Mouse (Mus musculus) MEL (cell line): ENCODE results near the gene B3gat3. TPM values are rescaled to one million over a fixed set of nuclear protein-coding genes. Genes with fewer than 3 reads are reported as not detected.

Source experiments
- DNase-seq: peaks from one replicate; pipeline ENCODE4 v3.0.0; 2011; ENCODE audit warnings: low read depth, low spot score
- H3K27ac ChIP-seq: 2 replicates; pipeline ENCODE4 v1.5.1; 2012; ENCODE audit warnings: low read depth, mild to moderate bottlenecking, control low read depth, low read length, moderate library complexity; ENCODE audit not compliant: control insufficient read depth
- H3K27me3 ChIP-seq, 2 experiments: fragments of 150-350 bp in 1 of 2; sonication (generic) in 1 of 2; 2 replicates each; pipeline ENCODE4 v1.6.1; 2012; ENCODE audit warnings: low read length in 2 of 2, mild to moderate bottlenecking in 2 of 2, improper control_type of control experiment in 1 of 2, moderate library complexity in 1 of 2; ENCODE audit not compliant: insufficient read depth in 2 of 2, control insufficient read depth in 1 of 2
- H3K36me3 ChIP-seq, 2 experiments: 2 replicates each; pipeline ENCODE4 v1.6.1; 2012 to 2014; ENCODE audit warnings: low read length in 2 of 2, improper control_type of control experiment in 1 of 2, inconsistent platforms in 1 of 2, mild to moderate bottlenecking in 1 of 2; ENCODE audit not compliant: insufficient read depth in 2 of 2, control insufficient read depth in 1 of 2
- H3K4me1 ChIP-seq, 2 experiments: fragments of 150-350 bp in 1 of 2; sonication (generic) in 1 of 2; 2 replicates each; pipeline ENCODE4 v1.6.1; 2012; ENCODE audit warnings: low read length in 2 of 2, improper control_type of control experiment in 1 of 2, mild to moderate bottlenecking in 1 of 2; ENCODE audit not compliant: insufficient read depth in 2 of 2, control insufficient read depth in 1 of 2
- H3K4me3 ChIP-seq, 2 experiments: fragments of 150-350 bp in 1 of 2; sonication (generic) in 1 of 2; 2 replicates each; pipeline ENCODE4 v1.5.1; 2012; ENCODE audit warnings: low read depth in 2 of 2, low read length in 2 of 2, mild to moderate bottlenecking in 2 of 2, moderate library complexity in 2 of 2, control low read depth in 1 of 2, improper control_type of control experiment in 1 of 2; ENCODE audit not compliant: control insufficient read depth in 1 of 2, insufficient read depth in 1 of 2
- H3K79me2 ChIP-seq: 2 replicates; pipeline ENCODE4 v1.6.1; 2012; ENCODE audit warnings: mild to moderate bottlenecking, low read length, moderate library complexity; ENCODE audit not compliant: control insufficient read depth, poor library complexity, insufficient read depth
- H3K9ac ChIP-seq: 2 replicates; pipeline ENCODE4 v1.6.1; 2012; ENCODE audit warnings: low read depth, mild to moderate bottlenecking, control low read depth, low read length, moderate library complexity; ENCODE audit not compliant: control insufficient read depth, poor library complexity, severe bottlenecking
- H3K9me3 ChIP-seq: fragments of 150-350 bp; sonication (generic); replicated peaks from 2 replicates; pipeline ENCODE4 v1.6.1; 2012; ENCODE audit warnings: mild to moderate bottlenecking, low read length, improper control_type of control experiment, moderate library complexity; ENCODE audit not compliant: insufficient read depth
- BHLHE40 ChIP-seq: IDR thresholded peaks from 2 replicates; pipeline ENCODE4 v1.6.1; 2012; ENCODE audit warnings: low read depth, mild to moderate bottlenecking, inconsistent platforms, low read length, improper control_type of control experiment, borderline replicate concordance
- CHD1 ChIP-seq: IDR thresholded peaks from 2 replicates; pipeline ENCODE4 v1.6.1; 2012; ENCODE audit warnings: low read depth, mild to moderate bottlenecking, inconsistent platforms, low read length, improper control_type of control experiment
- CHD2 ChIP-seq: IDR thresholded peaks from 2 replicates; pipeline ENCODE4 v1.6.1; 2011; ENCODE audit warnings: low read length, improper control_type of control experiment
- CTCF ChIP-seq, 3 experiments: IDR thresholded peaks in 2 of 3; conservative IDR thresholded peaks in 1 of 3; 2 replicates each; pipeline ENCODE4 v1.5.1; 2011 to 2012; ENCODE audit warnings: low read length in 3 of 3, low read depth in 2 of 3, mild to moderate bottlenecking in 2 of 3, improper control_type of control experiment in 1 of 3, inconsistent platforms in 1 of 3, mixed read lengths in 1 of 3, moderate library complexity in 1 of 3; ENCODE audit not compliant: control insufficient read depth in 1 of 3, insufficient read depth in 1 of 3, poor library complexity in 1 of 3, severe bottlenecking in 1 of 3
- EP300 ChIP-seq, 2 experiments: IDR thresholded peaks; 2 replicates each; pipeline ENCODE4 v1.6.1; 2011; ENCODE audit warnings: improper control_type of control experiment in 2 of 2, low read length in 2 of 2, low read depth in 1 of 2, mild to moderate bottlenecking in 1 of 2
- ETS1 ChIP-seq: IDR thresholded peaks from 2 replicates; pipeline ENCODE4 v1.6.1; 2012; ENCODE audit warnings: low read depth, mild to moderate bottlenecking, inconsistent platforms, low read length, improper control_type of control experiment, moderate library complexity
- GATA1 ChIP-seq: IDR thresholded peaks from 2 replicates; pipeline ENCODE4 v1.6.1; 2011; ENCODE audit warnings: low read depth, low read length, improper control_type of control experiment
- MAFK ChIP-seq: IDR thresholded peaks from 2 replicates; pipeline ENCODE4 v1.6.1; 2011; ENCODE audit warnings: low read depth, mild to moderate bottlenecking, low read length, improper control_type of control experiment, borderline replicate concordance
- MAX ChIP-seq: IDR thresholded peaks from 2 replicates; pipeline ENCODE4 v1.6.1; 2011; ENCODE audit warnings: low read length, improper control_type of control experiment
- MXI1 ChIP-seq: IDR thresholded peaks from 2 replicates; pipeline ENCODE4 v1.6.1; 2011; ENCODE audit warnings: mild to moderate bottlenecking, low read depth, low read length, improper control_type of control experiment
- MYB ChIP-seq: IDR thresholded peaks from 2 replicates; pipeline ENCODE4 v1.6.1; 2011; ENCODE audit warnings: mild to moderate bottlenecking, low read depth, low read length, improper control_type of control experiment
- NELFE ChIP-seq: IDR thresholded peaks from 2 replicates; pipeline ENCODE4 v1.6.1; 2011; ENCODE audit warnings: low read depth, low read length, improper control_type of control experiment
- POLR2A ChIP-seq, 2 experiments: IDR thresholded peaks; 2 replicates each; pipeline ENCODE4 v1.6.1; 2011 to 2012; ENCODE audit warnings: low read length in 2 of 2, mild to moderate bottlenecking in 2 of 2, control low read depth in 1 of 2, improper control_type of control experiment in 1 of 2, low read depth in 1 of 2, moderate library complexity in 1 of 2; ENCODE audit not compliant: control insufficient read depth in 1 of 2, insufficient read depth in 1 of 2, poor library complexity in 1 of 2
- RCOR1 ChIP-seq: IDR thresholded peaks from 2 replicates; pipeline ENCODE4 v1.6.1; 2012; ENCODE audit warnings: low read depth, mild to moderate bottlenecking, inconsistent platforms, low read length, improper control_type of control experiment
- SIN3A ChIP-seq: IDR thresholded peaks from 2 replicates; pipeline ENCODE4 v1.6.1; 2012; ENCODE audit warnings: low read length, improper control_type of control experiment, inconsistent platforms
- SMC3 ChIP-seq: IDR thresholded peaks from 2 replicates; pipeline ENCODE4 v1.6.1; 2011; ENCODE audit warnings: low read depth, low read length, improper control_type of control experiment
- TAL1 ChIP-seq: IDR thresholded peaks from 2 replicates; pipeline ENCODE4 v1.6.1; 2012; ENCODE audit warnings: mild to moderate bottlenecking, inconsistent platforms, low read length, moderate library complexity, mixed read lengths
- TBP ChIP-seq: IDR thresholded peaks from 2 replicates; pipeline ENCODE4 v1.8.0; 2011; ENCODE audit warnings: low read depth, low read length, improper control_type of control experiment
- UBTF ChIP-seq: IDR thresholded peaks from 2 replicates; pipeline ENCODE4 v1.6.1; 2012; ENCODE audit warnings: low read depth, mild to moderate bottlenecking, inconsistent platforms, low read length, improper control_type of control experiment, moderate library complexity, borderline replicate concordance; ENCODE audit not compliant: insufficient read depth
- USF1 ChIP-seq: IDR thresholded peaks from 2 replicates; pipeline ENCODE4 v1.6.1; 2014; ENCODE audit warnings: low read depth, mild to moderate bottlenecking, inconsistent platforms, low read length, improper control_type of control experiment, moderate library complexity
- ZC3H11A ChIP-seq: IDR thresholded peaks from 2 replicates; pipeline ENCODE4 v1.6.1; 2012; ENCODE audit warnings: low read depth, mild to moderate bottlenecking, inconsistent platforms, low read length, improper control_type of control experiment
- polyA plus RNA-seq, 2 experiments: library from polyadenylated mRNA; stranded (reverse) in 1 of 2; unstranded in 1 of 2; fragments of >175 nt in 1 of 2; fragments of >200 nt in 1 of 2; gene quantifications; 2 replicates each; pipeline versions ENCODE4 v1.2.1 to v1.2.4; 2012; ENCODE audit warnings: low replicate concordance in 2 of 2, low read depth in 1 of 2; ENCODE audit not compliant: insufficient read length in 2 of 2, insufficient read depth in 1 of 2, missing spikeins in 1 of 2
- total RNA-seq: library from RNA; depleted of rRNA; stranded (reverse); fragments of 300-350 nt; gene quantifications from 2 replicates; pipeline ENCODE4 v1.2.3, GENCODE M21; 2012

The B3gat3 gene
- total and polyA plus RNA-seq, 3 experiments = 26.2 to 35.4 TPM; not detected in 1

GRCm38 (mm10) chr19:8945251-8945650 lies 25.1 kb downstream of the B3gat3 start:
- Histone ChIP-seq H3K36me3 (peaks cover 16 to 54% of the 10 kb centered on the region in 2 experiments), H3K4me3 (no peak overlapping the region), H3K4me1 (peaks cover 11 to 40% of the 10 kb centered on the region in 2 experiments)

GRCm38 (mm10) chr19:8946929-8947328 lies 26.8 kb downstream of the B3gat3 start:
- Histone ChIP-seq H3K27ac (no peak overlapping the region), H3K36me3 (peaks cover 22 to 66% of the 10 kb centered on the region in 2 experiments), H3K4me3 (no peak overlapping the region), H3K79me2 (peaks cover 37% of the 10 kb centered on the region), H3K4me1 (peaks cover 12 to 40% of the 10 kb centered on the region in 2 experiments), H3K9me3 (no peaks in the 10 kb centered on the region), H3K9ac (no peak overlapping the region), H3K27me3 (no peaks in the 10 kb centered on the region)
- no peak for DNase-seq
- TF ChIP-seq MXI1 (0 out of 2 replicates have a peak, but pooled peaks have one; percentile 50), SIN3A (peak; percentile 74), TAL1 (no peak), ETS1 (peak; percentile 89), EP300 (IDR thresholded peaks at IDR 0.05; ENCODE audit: low read depth in 1 of 2, low read length in 2 of 2) (peak in 1 of 2 experiments; percentile 35; a peak in 1 of 4 replicates), BHLHE40 (peak; percentile 70; the same call in 1 of the 2 replicates), CTCF (IDR thresholded peaks at IDR 0.05 in 2 of 3, conservative IDR thresholded peaks at IDR 0.05 in 1 of 3; ENCODE audit: control insufficient read depth in 1 of 3, insufficient read depth in 1 of 3, low read depth in 2 of 3, low read length in 3 of 3, poor library complexity in 1 of 3, severe bottlenecking in 1 of 3) (no peak)

More at GRCm38 (mm10) chr19:8945251-8945650, 25.1 kb downstream of the B3gat3 start:
- Histone ChIP-seq H3K9ac (no peak overlapping the region), H3K79me2 (peaks cover 38% of the 10 kb centered on the region), H3K27me3 (no peaks in the 10 kb centered on the region), H3K27ac (no peak overlapping the region), H3K9me3 (no peaks in the 10 kb centered on the region)
- no peak for TF ChIP-seq CHD2
- TF ChIP-seq NELFE = no peak
- no peak for TF ChIP-seq MYB
- no peak for TF ChIP-seq MAX
- TF ChIP-seq SMC3 = no peak
- TF ChIP-seq TAL1 = no peak
- no peak for TF ChIP-seq CTCF (IDR thresholded peaks at IDR 0.05 in 2 of 3, conservative IDR thresholded peaks at IDR 0.05 in 1 of 3; ENCODE audit: control insufficient read depth in 1 of 3, insufficient read depth in 1 of 3, low read depth in 2 of 3, low read length in 3 of 3, poor library complexity in 1 of 3, severe bottlenecking in 1 of 3)
- no peak for TF ChIP-seq UBTF
- TF ChIP-seq CHD1 = no peak
- DNase-seq = no peak

DNA sequence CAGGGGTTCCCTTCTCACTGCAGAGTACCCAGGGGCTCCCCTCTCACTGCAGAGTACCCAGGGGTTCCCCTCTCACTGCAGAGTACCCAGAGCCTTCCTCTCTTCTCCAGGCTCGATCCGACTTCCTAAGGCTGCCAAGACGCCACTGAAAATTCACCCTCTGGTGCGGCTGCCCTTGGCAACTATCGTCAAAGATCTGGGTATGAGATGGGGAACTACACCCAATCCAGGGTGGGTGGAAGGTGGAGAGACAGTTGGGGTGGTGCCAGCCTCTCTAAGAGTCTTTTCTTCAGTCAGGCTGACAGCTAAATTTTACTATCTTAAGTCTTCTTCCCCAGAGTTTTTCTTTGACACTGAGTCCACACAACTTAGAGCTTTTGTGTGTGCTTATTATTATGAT lies 30.0 kb downstream of the B3gat3 start:
- peaks cover 15 to 40% of the 10 kb centered on the region in 2 experiments for H3K4me1 ChIP-seq
- TF ChIP-seq SIN3A (peak; percentile 38; the same call in 1 of the 2 replicates), MXI1 (no peak), GATA1 (peak; percentile 70), USF1 (no peak), MAX (no peak), POLR2A (IDR thresholded peaks at IDR 0.05; ENCODE audit: control insufficient read depth in 1 of 2, insufficient read depth in 1 of 2, low read depth in 1 of 2, low read length in 2 of 2, poor library complexity in 1 of 2) (peak in 1 of 2 experiments; percentile 17; a peak in 1 of 4 replicates), TBP (no peak), ETS1 (peak; percentile 57; the same call in 1 of the 2 replicates), MAFK (no peak), ZC3H11A (no peak), TAL1 (no peak), RCOR1 (no peak)
- peak; percentile 74 for DNase-seq
- 0 out of 2 replicates have a peak overlapping the region, but pooled peaks have one; percentile 11 for H3K27ac ChIP-seq
- H3K9ac ChIP-seq = no peak overlapping the region
- no peaks in the 10 kb centered on the region for H3K9me3 ChIP-seq
- no peaks in the 10 kb centered on the region for H3K27me3 ChIP-seq
- peaks cover 21 to 62% of the 10 kb centered on the region in 2 experiments for H3K36me3 ChIP-seq
- H3K79me2 ChIP-seq = peaks cover 25% of the 10 kb centered on the region
- H3K4me3 ChIP-seq = no peak overlapping the region
